Mouse (Mus musculus) embryo, embryonic 11.5 days (tissue): ENCODE data around the gene Mark2.

Source experiments
- DNase-seq: peaks from one replicate; pipeline ENCODE4 v3.0.0-alpha.2; 2012; ENCODE audit warnings: low read depth, low spot score

Mark2 gene

GRCm38 (mm10) chr19:7334049-7334448, 7.6 kb downstream of the Mark2 start:
- DNase-seq: no peak

- no peak for DNase-seq
Measured at GRCm38 (mm10) chr19:7321391-7321790, 20.3 kb downstream of the Mark2 start.

- no peak for DNase-seq
Measured at GRCm38 (mm10) chr19:7320181-7320580, 21.5 kb downstream of the Mark2 start.

- DNase-seq: no peak
Measured at GRCm38 (mm10) chr19:7317716-7318115, 23.9 kb downstream of the Mark2 start.

- DNase-seq: no peak
Measured at GRCm38 (mm10) chr19:7316822-7317221, 24.8 kb downstream of the Mark2 start.

GRCm38 (mm10) chr19:7315587-7315984, 26.1 kb downstream of the Mark2 start:
- no peak for DNase-seq

- no peak for DNase-seq
Measured at GRCm38 (mm10) chr19:7314976-7315586, 26.6 kb downstream of the Mark2 start.

- DNase-seq: no peak
Measured at GRCm38 (mm10) chr19:7313660-7314059, 28.0 kb downstream of the Mark2 start.

GRCm38 (mm10) chr19:7311306-7311705, 30.4 kb downstream of the Mark2 start:
- DNase-seq: no peak

GRCm38 (mm10) chr19:7310704-7311103, 31.0 kb downstream of the Mark2 start:
- no peak for DNase-seq

GRCm38 (mm10) chr19:7309738-7310330, 31.8 kb downstream of the Mark2 start:
- no peak for DNase-seq

- no peak for DNase-seq
Measured at GRCm38 (mm10) chr19:7307995-7308770, 33.5 kb downstream of the Mark2 start.

- DNase-seq: no peak
Measured at GRCm38 (mm10) chr19:7306968-7307367, 34.7 kb downstream of the Mark2 start.

GRCm38 (mm10) chr19:7305380-7306310, 36.0 kb downstream of the Mark2 start:
- no peak for DNase-seq

GRCm38 (mm10) chr19:7304801-7305200, 36.9 kb downstream of the Mark2 start:
- no peak for DNase-seq

GRCm38 (mm10) chr19:7303796-7304195, 37.9 kb downstream of the Mark2 start:
- no peak for DNase-seq

- DNase-seq: no peak
Measured at GRCm38 (mm10) chr19:7302493-7302797, 39.2 kb downstream of the Mark2 start.

GRCm38 (mm10) chr19:7301647-7302492, 39.8 kb downstream of the Mark2 start:
- DNase-seq: no peak

GRCm38 (mm10) chr19:7300078-7300477, 41.6 kb downstream of the Mark2 start:
- DNase-seq: no peak

GRCm38 (mm10) chr19:7299052-7299451, 42.6 kb downstream of the Mark2 start:
- no peak for DNase-seq

GRCm38 (mm10) chr19:7295959-7296358, 45.7 kb downstream of the Mark2 start:
- no peak for DNase-seq
